Mouse (Mus musculus) NIH3T3 (cell line): ENCODE measurements around the gene Cabp4.

Source experiments
- DNase-seq: peaks from one replicate; pipeline ENCODE4 v3.0.0-alpha.2; 2012; ENCODE audit warnings: low read depth

Cabp4 gene

GRCm38 (mm10) chr19:4147022-4147405 lies 3.2 kb upstream of the Cabp4 start:
- no peak for DNase-seq

- no peak for DNase-seq
Measured at GRCm38 (mm10) chr19:4146366-4147021, 2.7 kb upstream of the Cabp4 start.

DNA sequence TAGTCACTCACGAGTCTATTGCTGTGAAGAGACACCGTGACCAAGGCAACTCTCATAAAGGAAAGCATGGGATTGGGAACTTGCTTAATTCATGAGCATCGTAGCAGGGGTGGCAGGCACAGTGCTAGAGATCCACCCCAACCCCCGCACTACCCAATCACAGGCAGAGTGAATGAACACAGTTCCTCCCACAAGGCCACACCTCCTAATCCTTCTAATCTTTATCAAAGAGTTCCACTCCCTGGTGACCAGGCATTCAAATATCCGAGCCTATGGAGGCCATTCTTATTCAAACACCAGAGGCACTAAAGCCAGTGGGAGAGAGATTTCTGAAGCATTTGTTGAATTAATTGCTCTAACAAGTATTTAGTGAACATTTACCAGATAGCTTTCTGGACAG lies 2.1 kb upstream of the Cabp4 start:
- no peak for DNase-seq

DNA sequence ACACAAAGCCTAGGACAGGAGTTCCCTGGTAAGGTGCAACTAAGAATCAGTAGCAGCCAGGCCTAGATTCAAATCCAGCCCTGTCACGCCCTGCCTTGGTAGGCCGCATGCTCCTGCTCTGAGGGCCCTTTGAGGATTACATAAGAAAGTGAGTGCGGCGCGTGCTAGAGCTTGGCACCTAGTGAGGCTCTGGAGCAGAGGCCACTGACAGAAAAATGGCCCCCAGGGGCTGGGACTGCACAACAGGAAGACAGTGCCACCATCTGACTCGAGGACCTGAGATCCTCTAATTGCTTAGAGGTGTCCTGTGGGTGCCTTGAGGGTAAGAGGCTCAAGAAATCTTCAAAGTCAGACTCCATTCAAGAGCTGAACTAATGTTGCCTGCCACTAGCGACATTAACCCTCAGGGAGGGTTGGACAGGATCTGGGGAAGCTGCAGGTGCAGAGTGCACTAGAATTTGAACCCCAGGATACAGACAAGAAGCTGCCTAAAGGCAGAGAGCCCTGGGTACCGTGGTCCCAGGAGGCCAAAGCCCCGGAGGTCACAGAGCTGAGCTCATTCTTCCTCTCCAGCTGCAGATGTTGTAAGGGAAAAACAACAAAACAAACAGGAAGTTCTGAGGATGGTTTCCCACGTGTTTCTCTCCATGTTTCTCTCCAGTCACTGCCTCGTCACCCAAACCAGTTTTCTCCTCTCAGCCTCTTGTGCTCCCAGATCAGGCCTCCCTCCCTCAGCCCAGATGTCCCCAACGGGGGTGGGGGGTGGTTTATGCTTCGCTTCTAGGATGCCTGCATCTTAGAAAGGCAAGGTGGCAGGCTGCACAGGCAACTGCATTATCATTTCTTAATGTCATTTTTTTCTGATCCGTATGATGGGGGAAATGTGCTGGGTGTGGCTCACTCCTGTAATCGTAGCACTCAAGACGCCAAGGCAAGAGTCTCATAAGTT lies 991 bp upstream of the Cabp4 start:
- no peak for DNase-seq

DNA sequence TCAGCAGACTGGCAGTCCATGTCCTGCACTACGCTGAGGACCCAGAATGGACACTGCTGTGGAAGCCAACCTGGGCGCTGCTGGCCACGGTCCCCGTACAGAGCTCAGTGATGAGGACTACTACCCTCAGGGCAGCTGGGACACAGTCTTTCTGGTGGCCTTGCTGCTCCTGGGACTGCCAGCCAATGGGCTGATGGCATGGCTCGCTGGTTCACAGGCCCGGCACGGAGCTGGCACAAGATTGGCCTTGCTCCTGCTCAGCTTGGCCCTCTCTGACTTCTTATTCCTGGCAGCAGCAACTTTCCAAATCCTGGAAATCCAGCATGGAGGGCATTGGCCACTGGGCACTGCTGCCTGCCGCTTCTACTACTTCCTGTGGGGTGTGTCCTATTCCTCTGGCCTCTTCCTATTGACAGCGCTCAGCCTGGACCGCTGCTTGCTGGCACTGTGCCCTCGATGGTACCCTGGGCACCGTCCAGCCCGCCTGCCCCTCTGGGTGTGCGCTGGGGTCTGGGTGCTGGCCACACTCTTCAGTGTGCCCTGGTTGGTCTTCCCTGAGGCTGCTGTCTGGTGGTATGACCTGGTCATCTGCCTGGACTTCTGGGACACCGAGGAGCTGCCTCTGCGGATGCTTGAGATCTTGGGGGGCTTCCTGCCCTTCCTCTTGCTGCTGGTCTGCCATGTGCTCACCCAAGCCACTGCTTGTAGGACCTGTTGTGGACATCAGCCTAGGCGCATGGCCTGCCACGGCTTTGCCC lies 1.2 kb downstream of the Cabp4 start:
- no peak for DNase-seq

DNA sequence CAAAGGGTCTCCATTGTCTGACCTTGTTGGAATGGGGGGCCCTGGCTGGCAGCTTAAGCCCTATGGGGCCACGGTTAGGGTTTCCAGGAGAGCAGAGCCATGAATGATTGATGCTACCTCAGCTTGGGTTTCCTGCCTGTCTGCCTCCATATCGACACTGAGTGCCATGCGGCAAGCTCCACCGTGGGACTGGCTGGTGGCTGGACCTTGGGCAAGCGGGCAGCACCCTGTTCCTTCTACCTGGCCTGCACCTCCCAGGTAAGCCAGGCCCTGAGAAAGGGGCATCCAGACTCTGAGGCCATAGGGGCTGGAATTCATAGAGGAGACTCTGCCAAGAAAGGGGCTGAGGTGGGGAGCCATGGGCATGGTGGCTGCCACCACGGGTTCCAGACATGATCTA lies 3.7 kb downstream of the Cabp4 start:
- no peak for DNase-seq

GRCm38 (mm10) chr19:4139446-4139845 lies 4.4 kb downstream of the Cabp4 start, which contains the start of gene Gpr152:
Gene Gpr152 (plus strand): TSS chr19:4139787.
- DNase-seq, result no peak

DNA sequence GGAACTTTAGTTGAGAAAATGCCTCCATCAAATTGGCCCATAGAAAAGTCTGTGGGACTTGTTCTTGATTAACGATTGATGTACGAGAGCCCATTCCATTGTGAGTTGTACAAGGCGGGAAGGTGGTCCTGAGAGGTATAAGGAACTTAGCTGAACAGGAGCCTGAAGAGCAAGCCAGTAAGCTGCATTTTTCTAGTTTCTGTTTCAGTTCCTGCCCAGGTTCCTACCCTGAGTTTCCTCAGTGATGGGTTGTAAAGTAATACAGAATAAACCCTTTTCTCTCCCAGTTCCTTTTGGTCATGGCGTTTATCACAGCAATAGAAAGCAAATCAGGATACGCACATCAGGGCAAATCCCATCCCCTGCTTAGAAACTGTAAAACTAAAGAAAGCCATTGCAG lies 5.9 kb downstream of the Cabp4 start:
- no peak for DNase-seq

DNA sequence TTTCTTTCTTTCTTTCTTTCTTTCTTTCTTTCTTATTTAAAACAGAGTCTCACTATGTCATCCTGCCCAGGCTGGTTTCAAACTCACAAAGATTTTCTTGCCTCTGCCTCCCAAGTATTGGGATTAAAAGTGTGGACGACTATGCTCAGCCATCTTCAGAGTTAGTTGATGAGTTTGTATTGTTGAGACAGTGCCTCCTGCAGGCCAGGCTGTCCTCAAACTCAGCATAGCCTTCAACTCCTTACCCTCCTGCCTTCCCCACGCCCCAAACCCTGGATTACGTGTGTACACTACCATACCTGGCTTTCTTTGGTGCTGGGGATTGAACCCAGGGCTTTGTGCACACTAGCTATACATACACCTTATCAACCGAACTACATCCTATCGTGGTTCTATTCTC lies 7.4 kb downstream of the Cabp4 start:
- DNase-seq, result peak; percentile 48

DNA sequence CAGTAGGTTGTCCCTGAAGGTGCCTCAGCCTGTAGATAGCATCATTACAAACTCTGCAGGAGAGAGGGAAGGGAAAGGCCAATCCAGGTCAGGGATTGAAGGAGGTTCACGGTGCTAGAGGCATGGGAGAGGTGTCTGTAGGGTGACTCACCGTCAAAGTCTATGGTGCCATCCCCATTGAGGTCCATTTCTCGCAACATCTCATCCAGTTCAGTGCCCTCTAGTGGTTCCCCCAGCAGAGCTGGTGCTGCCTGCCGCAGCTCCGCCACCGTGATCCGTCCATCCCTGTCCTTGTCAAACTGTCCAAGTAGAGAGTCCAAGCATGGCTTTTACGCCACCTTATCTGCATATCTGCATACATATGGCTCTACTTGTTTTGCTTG lies 7.9 kb downstream of the Cabp4 start:
- DNase-seq, result peak; percentile 59

DNA sequence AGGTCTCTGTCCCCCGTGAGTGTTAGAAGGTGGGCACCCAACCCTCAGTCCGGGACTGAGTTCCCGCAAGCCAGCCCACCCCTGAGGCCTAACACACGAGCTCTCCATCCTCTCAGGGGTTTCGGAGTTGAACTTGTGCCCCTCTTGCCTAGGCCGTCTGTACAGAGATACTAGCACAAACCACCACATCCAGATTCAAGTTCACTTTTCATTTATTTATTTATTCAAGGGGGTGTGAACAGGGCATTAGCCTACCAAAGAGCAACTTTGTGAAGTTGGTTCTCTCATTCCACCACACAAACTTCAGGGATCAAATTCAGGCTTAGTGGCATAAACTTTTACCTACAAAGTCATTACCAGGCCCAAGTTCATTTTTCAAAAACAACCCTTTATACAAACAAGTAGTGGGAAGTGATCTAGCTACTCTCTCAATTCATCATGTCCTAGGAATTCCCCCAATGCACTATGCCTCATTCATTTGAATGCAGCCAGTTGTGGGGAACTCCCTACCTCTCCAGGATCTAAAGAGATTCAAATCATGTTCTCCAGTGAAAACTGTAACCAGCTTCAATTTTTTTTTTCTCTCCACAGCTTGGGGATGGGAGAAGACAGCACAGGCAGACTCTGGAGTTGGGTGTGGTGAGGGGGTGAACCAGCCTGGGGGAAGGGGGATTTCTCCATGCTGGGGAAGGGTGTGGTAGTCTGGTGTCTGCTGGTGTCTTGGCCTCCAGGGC lies 8.4 kb downstream of the Cabp4 start:
- DNase-seq, result peak; percentile 36

DNA sequence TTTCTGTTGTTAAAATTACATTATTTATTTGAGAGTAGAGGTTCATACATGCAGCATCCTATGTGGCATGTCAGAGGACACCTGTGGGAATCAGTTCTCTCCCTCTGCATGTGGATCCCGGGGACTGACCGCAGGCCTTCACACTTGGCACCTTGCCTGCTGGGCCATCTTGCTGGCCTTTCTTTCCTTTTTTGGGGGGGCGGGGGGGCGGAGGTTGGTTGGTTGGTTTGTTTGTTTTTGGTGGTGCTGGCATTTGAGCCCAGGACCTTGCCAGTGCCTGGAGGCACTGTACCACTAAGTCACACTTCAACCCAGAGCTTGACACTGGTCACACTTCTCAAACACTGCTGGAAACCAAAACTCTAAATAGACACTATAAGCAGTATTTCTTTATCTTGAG lies 9.5 kb downstream of the Cabp4 start:
- no peak for DNase-seq

DNA sequence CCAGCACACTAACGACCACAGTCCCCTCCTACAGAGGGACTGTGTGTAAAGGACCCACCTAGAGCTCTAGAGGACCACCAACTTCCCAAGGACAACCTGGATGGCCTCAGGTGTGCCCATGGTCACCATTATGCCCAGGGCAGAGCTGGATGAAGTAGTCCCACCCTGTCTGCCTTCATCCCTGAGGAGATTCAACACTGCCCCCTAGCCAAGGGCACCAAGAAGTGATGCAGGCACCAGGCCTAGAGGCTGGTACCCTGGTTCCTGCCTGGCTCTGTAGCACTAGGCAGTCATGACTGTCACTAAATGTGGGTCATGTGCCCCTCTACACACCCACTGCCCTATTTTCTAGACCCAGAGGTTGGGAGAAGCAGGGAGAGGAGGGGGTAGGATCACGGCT lies 12.1 kb downstream of the Cabp4 start:
- no peak for DNase-seq

GRCm38 (mm10) chr19:4131075-4131474 lies 12.8 kb downstream of the Cabp4 start:
- DNase-seq, result no peak

DNA sequence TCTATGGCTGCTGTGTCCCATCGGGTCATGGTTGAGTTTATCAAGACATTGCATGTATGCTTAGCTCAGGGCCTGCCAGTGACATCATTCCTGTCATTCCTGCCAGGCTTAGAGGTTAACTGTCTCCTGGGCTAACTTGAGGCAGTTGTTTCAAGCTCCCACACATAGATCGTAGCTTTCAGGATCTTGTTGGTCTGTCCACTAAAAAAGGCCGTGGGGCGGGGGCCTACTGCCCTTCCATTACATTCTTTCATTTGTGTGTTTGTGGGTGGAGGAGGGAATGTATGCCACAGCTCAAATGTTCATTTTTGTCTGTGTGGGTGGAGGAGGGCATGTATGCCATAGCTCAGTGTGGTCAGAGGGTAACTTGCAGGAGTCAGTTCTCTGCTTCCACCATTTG lies 13.7 kb downstream of the Cabp4 start:
- DNase-seq, result no peak

DNA sequence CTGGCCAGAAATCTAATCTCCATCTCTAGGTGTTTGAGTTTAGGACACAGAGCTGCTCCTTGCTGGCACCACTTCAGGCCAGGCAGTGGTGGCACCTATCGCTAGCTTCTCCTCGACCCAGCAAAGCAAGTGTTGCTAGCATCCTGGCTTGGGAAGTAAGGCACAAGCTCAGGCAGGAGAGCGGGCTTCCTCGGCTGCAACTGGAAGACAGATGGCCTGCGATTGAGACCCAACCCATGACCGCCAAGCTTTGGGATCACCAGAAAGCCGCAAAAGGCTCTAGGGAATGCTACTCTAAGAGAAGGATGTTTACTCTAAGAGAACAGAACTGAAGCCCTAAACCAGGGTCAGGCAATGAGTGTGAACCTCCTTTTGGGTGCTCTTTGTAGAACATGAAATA lies 14.4 kb downstream of the Cabp4 start:
- DNase-seq, result no peak

GRCm38 (mm10) chr19:4126759-4127495 lies 16.9 kb downstream of the Cabp4 start:
- DNase-seq, result peak; percentile 65

- peak; percentile 99 for DNase-seq
Measured at GRCm38 (mm10) chr19:4125741-4126696, 17.8 kb downstream of the Cabp4 start, which contains the start of gene Aip. Gene Aip (minus strand): TSS chr19:4125858.

DNA sequence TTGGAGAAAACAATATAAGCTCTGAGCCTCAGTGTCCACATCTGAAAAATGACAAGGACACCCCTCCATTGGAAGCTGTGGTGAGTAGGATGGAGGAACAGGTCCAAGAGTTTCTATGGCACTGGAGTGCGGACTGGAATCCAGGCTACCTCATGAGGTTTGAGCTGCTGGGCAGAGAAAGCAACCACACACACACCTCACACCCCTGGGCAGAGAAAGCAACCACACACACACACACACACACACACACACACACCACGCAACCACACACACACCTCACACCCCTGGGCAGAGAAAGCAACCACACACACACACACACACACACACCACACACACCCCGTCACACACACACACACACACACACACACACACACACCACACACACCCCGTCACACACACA lies 18.6 kb downstream of the Cabp4 start:
- DNase-seq, result peak; percentile 60

DNA sequence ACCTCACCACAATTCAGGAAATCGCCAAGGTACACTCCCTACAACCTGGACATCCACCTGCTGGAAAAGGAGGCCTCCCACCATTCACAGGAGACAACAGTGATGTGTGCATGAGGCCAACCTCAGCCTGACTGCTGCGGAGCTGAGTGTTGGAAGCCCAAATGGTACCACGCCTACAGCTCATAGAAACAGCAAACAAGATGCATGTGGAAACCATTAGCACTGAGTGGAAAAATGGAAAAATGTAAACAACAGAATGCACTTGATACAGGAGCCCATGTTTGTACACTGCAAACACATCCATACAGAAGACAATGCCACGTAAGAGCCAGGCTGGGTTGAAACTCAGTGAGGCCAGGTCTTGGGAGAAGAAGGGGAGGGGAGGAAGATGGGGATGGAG lies 19.4 kb downstream of the Cabp4 start:
- peak; percentile 52 for DNase-seq
